Mouse (Mus musculus): ENCODE results near the gene Sap30. TPM values are rescaled to one million over a fixed set of nuclear protein-coding genes. Genes with fewer than 3 reads are reported as not detected.

The Sap30 gene
- total and polyA plus RNA-seq, 3 experiments: 17.3 to 55.5 (median 24.5) TPM

GRCm38 (mm10) chr8:57470863-57471262 lies 16.8 kb downstream of the Sap30 start:
- no peaks in the 10 kb centered on the region for H3K9me3 ChIP-seq (replicated peaks)
- ATAC-seq (ENCODE audit: extremely low read depth, insufficient number of reproducible peaks, low FRiP score, poor library complexity, severe bottlenecking): no peak
- TF ChIP-seq TAL1 (conservative IDR thresholded peaks at IDR 0.05; ENCODE audit: low read depth, low read length) (no peak), GATA2 (IDR thresholded peaks at IDR 0.05; ENCODE audit: borderline replicate concordance, low read depth, low read length) (no peak), POLR2AphosphoS5 (IDR thresholded peaks at IDR 0.05; ENCODE audit: insufficient replicate concordance, low read depth, low read length) (no peak), GATA1 (IDR thresholded peaks at IDR 0.05; ENCODE audit: borderline replicate concordance, low read length) (no peak), CTCF (IDR thresholded peaks at IDR 0.05; ENCODE audit: low read depth, low read length) (no peak)

DNA sequence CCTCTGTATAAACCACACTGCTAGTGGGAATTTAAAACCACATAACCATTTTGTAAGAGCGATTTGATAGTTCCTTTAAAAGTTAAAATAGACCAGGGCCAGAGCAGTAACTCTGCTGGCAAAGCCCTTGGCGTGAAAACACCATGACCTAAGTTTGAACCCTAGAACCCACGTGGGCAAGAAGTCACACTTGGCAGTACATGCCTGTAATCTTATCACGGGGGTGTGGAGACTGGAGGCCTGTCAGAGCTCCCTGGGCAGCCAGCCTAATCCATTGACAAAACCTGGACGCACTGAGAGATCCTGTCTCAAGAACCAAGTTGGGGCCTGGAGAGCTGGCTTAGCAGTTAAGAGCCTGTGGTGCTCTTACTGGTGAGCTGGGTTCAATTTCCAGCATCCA lies 19.0 kb downstream of the Sap30 start:
- no peaks in the 10 kb centered on the region for H3K9me3 ChIP-seq (replicated peaks)
- ATAC-seq (ENCODE audit: extremely low read depth, insufficient number of reproducible peaks, low FRiP score, poor library complexity, severe bottlenecking): no peak
- H3K27me3 ChIP-seq (ENCODE audit: insufficient read depth, low read length): peaks cover 13% of the 10 kb centered on the region
- no peak for DNase-seq (ENCODE audit: low spot score)
- no peaks in the 10 kb centered on the region for H3K36me3 ChIP-seq (replicated peaks)
- no peak overlapping the region for H3K4me3 ChIP-seq (ENCODE audit: low read depth, low read length)
- TF ChIP-seq TAL1 (conservative IDR thresholded peaks at IDR 0.05; ENCODE audit: low read depth, low read length) (no peak), POLR2AphosphoS5 (IDR thresholded peaks at IDR 0.05; ENCODE audit: insufficient replicate concordance, low read depth, low read length) (no peak), GATA2 (IDR thresholded peaks at IDR 0.05; ENCODE audit: borderline replicate concordance, low read depth, low read length) (no peak), GATA1 (IDR thresholded peaks at IDR 0.05; ENCODE audit: borderline replicate concordance, low read length) (no peak), CTCF (IDR thresholded peaks at IDR 0.05; ENCODE audit: low read depth, low read length) (no peak)
- no peaks in the 10 kb centered on the region for H3K4me1 ChIP-seq (ENCODE audit: insufficient read depth, low read depth, low read length)

More at GRCm38 (mm10) chr8:57470863-57471262, 16.8 kb downstream of the Sap30 start:
- DNase-seq (ENCODE audit: low spot score): no peak
- no peaks in the 10 kb centered on the region for H3K36me3 ChIP-seq (replicated peaks)
- H3K27me3 ChIP-seq (ENCODE audit: insufficient read depth, low read length): peaks cover 13% of the 10 kb centered on the region
- H3K4me1 ChIP-seq (ENCODE audit: insufficient read depth, low read depth, low read length): no peaks in the 10 kb centered on the region
- no peak overlapping the region for H3K4me3 ChIP-seq (ENCODE audit: low read depth, low read length)

GRCm38 (mm10) chr8:57463757-57464156 lies 23.9 kb downstream of the Sap30 start:
- no peak overlapping the region for H3K4me3 ChIP-seq (ENCODE audit: low read depth, low read length)
- no peak for DNase-seq (ENCODE audit: low spot score)
- no peaks in the 10 kb centered on the region for H3K36me3 ChIP-seq (replicated peaks)
- ATAC-seq (ENCODE audit: extremely low read depth, insufficient number of reproducible peaks, low FRiP score, poor library complexity, severe bottlenecking): no peak
- no peaks in the 10 kb centered on the region for H3K4me1 ChIP-seq (ENCODE audit: insufficient read depth, low read depth, low read length)
- H3K9me3 ChIP-seq (replicated peaks): no peaks in the 10 kb centered on the region
- TF ChIP-seq CTCF (IDR thresholded peaks at IDR 0.05; ENCODE audit: low read depth, low read length) (no peak), POLR2AphosphoS5 (IDR thresholded peaks at IDR 0.05; ENCODE audit: insufficient replicate concordance, low read depth, low read length) (no peak), GATA1 (IDR thresholded peaks at IDR 0.05; ENCODE audit: borderline replicate concordance, low read length) (no peak), TAL1 (conservative IDR thresholded peaks at IDR 0.05; ENCODE audit: low read depth, low read length) (no peak), GATA2 (IDR thresholded peaks at IDR 0.05; ENCODE audit: borderline replicate concordance, low read depth, low read length) (no peak)
- peaks cover 20% of the 10 kb centered on the region for H3K27me3 ChIP-seq (ENCODE audit: insufficient read depth, low read length)

- no peaks in the 10 kb centered on the region for H3K36me3 ChIP-seq (replicated peaks)
- H3K4me1 ChIP-seq (ENCODE audit: insufficient read depth, low read depth, low read length): no peaks in the 10 kb centered on the region
- TF ChIP-seq TAL1 (conservative IDR thresholded peaks at IDR 0.05; ENCODE audit: low read depth, low read length): no peak
- TF ChIP-seq GATA2 (IDR thresholded peaks at IDR 0.05; ENCODE audit: borderline replicate concordance, low read depth, low read length): no peak
- TF ChIP-seq POLR2AphosphoS5 (IDR thresholded peaks at IDR 0.05; ENCODE audit: insufficient replicate concordance, low read depth, low read length): no peak
- TF ChIP-seq GATA1 (IDR thresholded peaks at IDR 0.05; ENCODE audit: borderline replicate concordance, low read length): no peak
- no peak for TF ChIP-seq CTCF (IDR thresholded peaks at IDR 0.05; ENCODE audit: low read depth, low read length)
- H3K9me3 ChIP-seq (replicated peaks): no peaks in the 10 kb centered on the region
- DNase-seq (ENCODE audit: low spot score): no peak
- ATAC-seq (ENCODE audit: extremely low read depth, insufficient number of reproducible peaks, low FRiP score, poor library complexity, severe bottlenecking): no peak; the same call in 1 of the 2 replicates
- peaks cover 20% of the 10 kb centered on the region for H3K27me3 ChIP-seq (ENCODE audit: insufficient read depth, low read length)
- H3K4me3 ChIP-seq (ENCODE audit: low read depth, low read length): no peak overlapping the region
Measured at GRCm38 (mm10) chr8:57462839-57463238, 24.8 kb downstream of the Sap30 start.

- H3K9me3 ChIP-seq (replicated peaks): no peaks in the 10 kb centered on the region
- H3K36me3 ChIP-seq (replicated peaks): no peaks in the 10 kb centered on the region
- H3K4me3 ChIP-seq (ENCODE audit: low read depth, low read length): no peak overlapping the region
- ATAC-seq (ENCODE audit: extremely low read depth, insufficient number of reproducible peaks, low FRiP score, poor library complexity, severe bottlenecking) (no peak), DNase-seq (ENCODE audit: low spot score) (no peak)
- peaks cover 25% of the 10 kb centered on the region for H3K27me3 ChIP-seq (ENCODE audit: insufficient read depth, low read length)
- no peak for TF ChIP-seq CTCF (IDR thresholded peaks at IDR 0.05; ENCODE audit: low read depth, low read length)
- TF ChIP-seq GATA2 (IDR thresholded peaks at IDR 0.05; ENCODE audit: borderline replicate concordance, low read depth, low read length): no peak
- TF ChIP-seq GATA1 (IDR thresholded peaks at IDR 0.05; ENCODE audit: borderline replicate concordance, low read length): no peak
- TF ChIP-seq TAL1 (conservative IDR thresholded peaks at IDR 0.05; ENCODE audit: low read depth, low read length): no peak
- TF ChIP-seq POLR2AphosphoS5 (IDR thresholded peaks at IDR 0.05; ENCODE audit: insufficient replicate concordance, low read depth, low read length): no peak
- H3K4me1 ChIP-seq (ENCODE audit: insufficient read depth, low read depth, low read length): 0 out of 2 replicates have a peak, but pooled peaks cover 2% of the 10 kb centered on the region
Measured at GRCm38 (mm10) chr8:57457942-57458341, 29.7 kb downstream of the Sap30 start.

DNA sequence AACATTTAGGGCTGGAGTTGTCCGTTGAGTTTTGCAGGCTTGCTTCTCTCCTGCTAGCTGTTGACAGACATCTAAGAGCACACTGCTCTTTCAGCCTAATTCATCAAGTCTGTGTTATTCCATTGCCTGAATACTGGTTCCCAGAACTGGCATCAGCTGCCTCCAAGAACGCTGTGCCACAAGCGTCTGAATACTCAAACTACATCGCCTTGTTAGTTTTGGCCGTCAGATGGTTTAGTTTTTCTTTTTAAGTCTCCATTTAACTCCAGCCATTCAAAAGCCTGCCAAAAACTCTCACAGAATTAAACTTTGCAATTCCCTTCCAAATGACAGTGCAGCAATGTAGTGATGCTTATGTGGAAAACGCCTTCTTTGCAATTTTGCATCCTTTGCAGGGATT lies 30.5 kb downstream of the Sap30 start:
- Histone ChIP-seq H3K4me3 (ENCODE audit: low read depth, low read length) (no peak overlapping the region), H3K36me3 (replicated peaks) (no peaks in the 10 kb centered on the region), H3K4me1 (ENCODE audit: insufficient read depth, low read depth, low read length) (0 out of 2 replicates have a peak, but pooled peaks cover 2% of the 10 kb centered on the region), H3K9me3 (replicated peaks) (no peaks in the 10 kb centered on the region), H3K27me3 (ENCODE audit: insufficient read depth, low read length) (peaks cover 25% of the 10 kb centered on the region)
- ATAC-seq (ENCODE audit: extremely low read depth, insufficient number of reproducible peaks, low FRiP score, poor library complexity, severe bottlenecking) (no peak), DNase-seq (ENCODE audit: low spot score) (no peak)
- TF ChIP-seq TAL1 (conservative IDR thresholded peaks at IDR 0.05; ENCODE audit: low read depth, low read length) (no peak), GATA1 (IDR thresholded peaks at IDR 0.05; ENCODE audit: borderline replicate concordance, low read length) (no peak), POLR2AphosphoS5 (IDR thresholded peaks at IDR 0.05; ENCODE audit: insufficient replicate concordance, low read depth, low read length) (no peak), GATA2 (IDR thresholded peaks at IDR 0.05; ENCODE audit: borderline replicate concordance, low read depth, low read length) (no peak), CTCF (IDR thresholded peaks at IDR 0.05; ENCODE audit: low read depth, low read length) (no peak)

All from G1E (cell line).